Mouse (Mus musculus) heart, embryonic 11.5 days (tissue): Measurements from ENCODE around the gene Barx2. TPM values are rescaled to one million over a fixed set of nuclear protein-coding genes. Genes with fewer than 3 reads are reported as not detected.

Experiments used
- ATAC-seq: fragments of 200-750 bp; cut with Nextera tagmentation; replicated peaks from 2 replicates; pipeline ENCODE4 v1.8.0; 2017; ENCODE audit warnings: moderate library complexity; ENCODE audit not compliant: insufficient number of reproducible peaks, low FRiP score, low TSS enrichment
- H3K27ac ChIP-seq: fragments of 300-500 bp; sonication (generic); 2 replicates; pipeline ENCODE4 v1.5.1; 2014; ENCODE audit warnings: mild to moderate bottlenecking, low read depth, low read length
- H3K27me3 ChIP-seq: fragments of 300-500 bp; sonication (generic); 2 replicates; pipeline ENCODE4 v1.6.1; 2014; ENCODE audit warnings: mild to moderate bottlenecking, low read length, mixed read lengths; ENCODE audit not compliant: control insufficient read depth, insufficient read depth
- H3K36me3 ChIP-seq: fragments of 300-500 bp; sonication (generic); 2 replicates; pipeline ENCODE4 v1.6.1; 2014; ENCODE audit warnings: mild to moderate bottlenecking, low read length, moderate library complexity, mixed read lengths; ENCODE audit not compliant: control insufficient read depth, insufficient read depth
- H3K4me1 ChIP-seq: fragments of 300-500 bp; sonication (generic); 2 replicates; pipeline ENCODE4 v1.6.1; 2014; ENCODE audit warnings: low read length; ENCODE audit not compliant: control insufficient read depth, insufficient read depth
- H3K4me2 ChIP-seq: fragments of 300-500 bp; sonication (generic); 2 replicates; pipeline ENCODE4 v1.6.1; 2014; ENCODE audit warnings: mild to moderate bottlenecking, moderate library complexity
- H3K4me3 ChIP-seq: fragments of 300-500 bp; sonication (generic); 2 replicates; pipeline ENCODE4 v1.5.1; 2014; ENCODE audit warnings: low read depth, low read length
- H3K9ac ChIP-seq: fragments of 300-500 bp; sonication (generic); 2 replicates; pipeline ENCODE4 v1.6.1; 2014; ENCODE audit warnings: mild to moderate bottlenecking, low read depth, low read length, moderate library complexity
- H3K9me3 ChIP-seq: fragments of 300-500 bp; sonication (generic); replicated peaks from 2 replicates; pipeline ENCODE4 v1.6.1; 2016; ENCODE audit warnings: low read length; ENCODE audit not compliant: control insufficient read depth
- WGBS: fragments of 180-500 bp; shearing (Covaris S2); extraction: QIAGEN DNeasy Blood & Tissue Kit; methylation state at CpG from one replicate; pipeline ENCODE4 v1.1.7; 2014; ENCODE audit not compliant: insufficient replicate concordance; 5-methylcytosine and 5-hydroxymethylcytosine counted together
- polyA plus RNA-seq: library from polyadenylated mRNA; unstranded; fragments of >200 nt; fragmentation: Nextera tagmentation; extraction: Ambion mirVana; gene quantifications from 2 replicates; pipeline ENCODE4 v1.2.1, GENCODE M21; 2014

Gene Barx2
- polyA plus RNA-seq, 1 experiment from 2014 or later, result 0.07 TPM

DNA sequence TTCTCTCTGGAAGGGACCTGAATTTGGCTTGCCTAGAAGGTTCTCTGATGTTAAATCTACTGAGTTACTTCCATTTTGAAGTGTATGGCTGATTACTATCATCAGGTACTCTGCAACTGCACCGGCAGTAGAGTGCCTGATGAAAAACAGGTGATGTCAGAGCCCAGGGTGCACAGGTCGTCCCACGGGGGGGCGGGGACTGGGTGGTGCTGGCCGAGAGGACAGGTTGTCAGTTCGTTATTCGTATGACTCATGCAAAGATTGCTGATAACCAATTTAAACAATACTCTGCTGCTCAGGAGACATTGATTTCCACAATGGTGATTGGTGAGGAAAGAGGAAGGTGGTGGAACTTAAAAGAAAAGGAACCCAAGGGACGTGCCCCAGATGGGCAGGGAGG lies 61.6 kb downstream of the Barx2 start:
- Histone ChIP-seq H3K4me2 (no peak overlapping the region), H3K4me1 (no peaks in the 10 kb centered on the region), H3K27me3 (no peaks in the 10 kb centered on the region), H3K9ac (no peak overlapping the region), H3K27ac (no peak overlapping the region), H3K4me3 (no peak overlapping the region), H3K9me3 (no peaks in the 10 kb centered on the region), H3K36me3 (no peaks in the 10 kb centered on the region)
- WGBS, result 58% methylated on average over 8 of the region's 8 CpGs
- ATAC-seq, result no peak

- 83% methylated on average over 4 of the region's 4 CpGs for WGBS
Measured at GRCm38 (mm10) chr9:31850706-31851105, 62.6 kb downstream of the Barx2 start.

DNA sequence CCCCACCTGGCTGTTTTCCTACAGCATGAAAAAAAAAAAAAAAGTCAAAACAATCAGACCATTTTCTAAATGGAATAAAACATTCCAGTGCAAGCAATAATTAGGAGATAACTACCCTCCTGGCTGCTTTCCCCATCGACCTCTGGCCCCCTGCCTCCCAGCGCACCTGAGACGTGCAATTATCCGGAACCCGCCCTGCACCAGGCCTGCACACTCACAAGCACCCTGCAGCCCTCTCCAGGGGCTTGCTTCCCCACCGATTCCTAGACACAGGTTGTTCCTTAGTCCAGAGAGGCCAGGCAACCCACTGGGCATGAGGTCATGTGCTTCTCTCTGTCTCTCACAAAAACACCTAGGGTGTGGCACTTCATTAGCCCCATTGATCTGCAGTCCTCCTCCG lies 63.9 kb downstream of the Barx2 start:
- no peak overlapping the region for H3K9ac ChIP-seq
- WGBS, result 80% methylated on average over 7 of the region's 7 CpGs
- no peak overlapping the region for H3K27ac ChIP-seq
- H3K4me1 ChIP-seq, result no peaks in the 10 kb centered on the region
- no peak for ATAC-seq
- H3K4me2 ChIP-seq, result no peak overlapping the region
- H3K4me3 ChIP-seq, result no peak overlapping the region
- H3K27me3 ChIP-seq, result no peaks in the 10 kb centered on the region
- H3K9me3 ChIP-seq, result no peaks in the 10 kb centered on the region
- no peaks in the 10 kb centered on the region for H3K36me3 ChIP-seq

More at GRCm38 (mm10) chr9:31850706-31851105, 62.6 kb downstream of the Barx2 start:
- Histone ChIP-seq H3K27me3 (no peaks in the 10 kb centered on the region), H3K9ac (no peak overlapping the region), H3K4me2 (no peak overlapping the region), H3K9me3 (no peaks in the 10 kb centered on the region), H3K36me3 (no peaks in the 10 kb centered on the region), H3K27ac (no peak overlapping the region), H3K4me1 (no peaks in the 10 kb centered on the region), H3K4me3 (no peak overlapping the region)
- ATAC-seq, result no peak

DNA sequence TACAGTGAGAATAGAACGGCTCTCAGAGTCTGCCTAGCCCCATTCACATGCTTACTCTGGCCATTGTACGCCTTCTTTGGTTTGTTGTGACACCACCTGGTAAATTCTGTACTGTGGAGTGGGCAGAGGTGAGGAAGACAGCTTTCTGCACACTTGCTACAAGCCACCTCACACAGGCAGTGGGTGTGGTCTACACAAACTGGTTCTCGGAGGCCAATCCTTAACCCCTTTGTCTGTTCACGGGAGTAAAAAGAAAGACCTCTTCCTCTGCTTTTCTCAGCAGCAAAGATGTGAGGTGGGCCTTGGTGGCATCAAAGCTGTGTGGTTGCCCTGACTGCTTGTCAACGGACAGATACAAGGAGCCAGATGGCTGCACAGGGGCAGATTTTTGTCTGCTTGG lies 68.6 kb downstream of the Barx2 start:
- H3K27me3 ChIP-seq, result no peaks in the 10 kb centered on the region
- no peaks in the 10 kb centered on the region for H3K4me1 ChIP-seq
- H3K9me3 ChIP-seq, result no peaks in the 10 kb centered on the region
- H3K4me3 ChIP-seq, result no peak overlapping the region
- WGBS, result 72% methylated on average over 5 of the region's 5 CpGs
- no peak overlapping the region for H3K27ac ChIP-seq
- H3K36me3 ChIP-seq, result no peaks in the 10 kb centered on the region
- H3K4me2 ChIP-seq, result no peak overlapping the region
- no peak for ATAC-seq
- H3K9ac ChIP-seq, result no peak overlapping the region

- Histone ChIP-seq H3K9ac (no peak overlapping the region), H3K9me3 (no peaks in the 10 kb centered on the region), H3K4me2 (no peak overlapping the region), H3K27ac (no peak overlapping the region), H3K36me3 (no peaks in the 10 kb centered on the region), H3K4me3 (no peak overlapping the region), H3K27me3 (no peaks in the 10 kb centered on the region), H3K4me1 (no peaks in the 10 kb centered on the region)
- ATAC-seq, result no peak
- 63% methylated on average over 10 of the region's 10 CpGs for WGBS
Measured at GRCm38 (mm10) chr9:31841108-31841815, 72.0 kb downstream of the Barx2 start.

DNA sequence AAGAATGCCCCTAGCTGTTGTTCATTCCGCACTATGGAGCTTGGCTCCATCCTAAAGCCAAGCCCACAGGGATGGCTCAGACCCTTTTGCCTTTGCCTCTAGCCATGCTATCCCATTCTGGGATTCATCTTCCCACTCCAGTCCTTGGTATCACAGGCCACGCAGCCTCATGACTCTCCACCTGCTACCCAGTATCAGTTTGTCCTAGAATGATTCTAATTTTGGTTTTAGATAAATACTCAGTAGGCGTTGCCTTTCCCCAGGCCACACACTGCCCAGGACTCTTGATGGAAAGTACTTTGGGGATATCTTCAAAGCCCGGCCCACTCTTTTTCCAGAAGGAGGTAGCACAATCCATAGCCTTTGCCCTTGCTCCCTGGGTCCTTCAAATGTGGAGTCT lies 72.7 kb downstream of the Barx2 start:
- Histone ChIP-seq H3K9ac (no peak overlapping the region), H3K9me3 (no peaks in the 10 kb centered on the region), H3K4me3 (no peak overlapping the region), H3K36me3 (no peaks in the 10 kb centered on the region), H3K27ac (no peak overlapping the region), H3K4me1 (no peaks in the 10 kb centered on the region), H3K4me2 (no peak overlapping the region), H3K27me3 (no peaks in the 10 kb centered on the region)
- 49% methylated on average over 4 of the region's 4 CpGs for WGBS
- ATAC-seq, result no peak

DNA sequence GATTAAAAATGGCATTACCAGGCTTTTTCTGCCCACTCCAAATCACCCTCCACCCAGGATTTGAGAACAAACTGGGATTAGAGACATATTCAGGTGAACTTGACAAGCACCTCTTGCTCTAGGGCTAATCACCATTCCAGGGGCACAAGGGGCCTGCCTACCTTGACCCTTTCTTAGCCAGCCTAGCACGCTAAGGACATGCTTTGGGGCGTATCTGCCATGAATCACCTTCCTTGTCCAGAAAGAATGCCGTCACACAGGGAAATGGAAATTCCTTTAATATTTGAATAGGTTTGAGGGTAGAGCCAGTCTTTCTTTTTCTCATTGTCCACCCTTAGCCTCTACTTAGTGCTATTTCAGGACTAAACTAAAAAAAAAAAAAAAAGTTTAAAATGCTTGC lies 73.2 kb downstream of the Barx2 start:
- no peaks in the 10 kb centered on the region for H3K36me3 ChIP-seq
- no peaks in the 10 kb centered on the region for H3K27me3 ChIP-seq
- WGBS, result 78% methylated on average over 3 of the region's 3 CpGs
- no peak overlapping the region for H3K4me2 ChIP-seq
- ATAC-seq, result no peak
- no peak overlapping the region for H3K27ac ChIP-seq
- H3K9me3 ChIP-seq, result no peaks in the 10 kb centered on the region
- H3K4me3 ChIP-seq, result no peak overlapping the region
- H3K4me1 ChIP-seq, result no peaks in the 10 kb centered on the region
- H3K9ac ChIP-seq, result no peak overlapping the region

- H3K27me3 ChIP-seq, result no peaks in the 10 kb centered on the region
- H3K4me3 ChIP-seq, result no peak overlapping the region
- ATAC-seq, result no peak
- H3K4me1 ChIP-seq, result no peaks in the 10 kb centered on the region
- no peak overlapping the region for H3K27ac ChIP-seq
- no peaks in the 10 kb centered on the region for H3K36me3 ChIP-seq
- H3K4me2 ChIP-seq, result no peak overlapping the region
- no peak overlapping the region for H3K9ac ChIP-seq
- WGBS, result 55% methylated on average over 15 of the region's 15 CpGs
- H3K9me3 ChIP-seq, result no peaks in the 10 kb centered on the region
Measured at GRCm38 (mm10) chr9:31839106-31840027, 73.9 kb downstream of the Barx2 start.
